Mouse (Mus musculus) testis, adult 2 months (tissue): ENCODE results near the gene Fancd2.

ENCODE experiments used
- CTCF ChIP-seq: fragments of 200-500 bp; IDR thresholded peaks from 2 replicates; pipeline ENCODE4 v1.5.1; 2012; ENCODE audit warnings: low read depth, mild to moderate bottlenecking, inconsistent platforms, low read length, moderate library complexity; ENCODE audit not compliant: control insufficient read depth, insufficient read depth, insufficient replicate concordance
- POLR2A ChIP-seq: fragments of 200-500 bp; IDR thresholded peaks from 2 replicates; pipeline ENCODE4 v1.6.1; 2012; ENCODE audit warnings: low read depth, mild to moderate bottlenecking, inconsistent platforms, low read length, moderate library complexity; ENCODE audit not compliant: control insufficient read depth

DNA sequence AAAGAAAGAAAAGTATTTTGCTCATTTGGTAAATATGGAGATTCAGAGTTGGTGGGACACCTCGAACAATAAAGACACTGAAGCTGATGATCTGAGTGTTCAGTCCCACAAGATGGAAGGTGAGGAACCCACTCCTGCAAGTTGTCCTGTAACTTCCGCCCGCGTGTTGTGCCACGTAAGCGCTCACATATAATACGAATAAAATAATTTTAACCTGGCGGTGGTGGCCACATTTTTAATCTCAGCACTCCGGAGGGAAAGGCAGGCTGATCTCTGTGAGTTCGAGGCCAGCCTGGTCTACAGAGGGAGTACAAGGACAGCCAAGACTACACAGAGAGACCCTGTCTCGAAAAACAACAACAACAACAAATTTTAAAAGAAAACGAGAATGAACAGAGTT lies 72.5 kb downstream of the Fancd2 start:
- no peak for TF ChIP-seq POLR2A
- TF ChIP-seq CTCF, result no peak
